Mouse (Mus musculus) right cerebral cortex, postnatal 14 days (tissue): ENCODE results near the gene Kcng4.

Experiments
- DNase-seq: peaks from one replicate; pipeline ENCODE4 v3.0.0; 2022

Kcng4 gene

GRCm38 (mm10) chr8:119612471-119612870 is 23.0 kb downstream of the Kcng4 start, which contains the start of gene Adad2:
Gene Adad2 (plus strand): TSS chr8:119612747.
- no peak for DNase-seq

GRCm38 (mm10) chr8:119606224-119606623 is 29.3 kb downstream of the Kcng4 start:
- no peak for DNase-seq

GRCm38 (mm10) chr8:119604996-119605395 is 30.5 kb downstream of the Kcng4 start, which contains the start of gene Taf1c:
Gene Taf1c (minus strand): TSS chr8:119605222.
- peak; percentile 93 for DNase-seq

GRCm38 (mm10) chr8:119604398-119604803 is 31.1 kb downstream of the Kcng4 start:
- no peak for DNase-seq

- no peak for DNase-seq
Observed at GRCm38 (mm10) chr8:119603771-119604170, 31.7 kb downstream of the Kcng4 start.

GRCm38 (mm10) chr8:119591456-119591855 is 44.0 kb downstream of the Kcng4 start:
- no peak for DNase-seq

GRCm38 (mm10) chr8:119590348-119590747 is 45.1 kb downstream of the Kcng4 start:
- DNase-seq, result no peak

GRCm38 (mm10) chr8:119588844-119589243 is 46.6 kb downstream of the Kcng4 start:
- no peak for DNase-seq

GRCm38 (mm10) chr8:119588321-119588720 is 47.2 kb downstream of the Kcng4 start:
- no peak for DNase-seq

GRCm38 (mm10) chr8:119585901-119586300 is 49.6 kb downstream of the Kcng4 start:
- no peak for DNase-seq

- DNase-seq, result no peak
Observed at GRCm38 (mm10) chr8:119580441-119581161, 54.9 kb downstream of the Kcng4 start.

GRCm38 (mm10) chr8:119579096-119579495 is 56.4 kb downstream of the Kcng4 start:
- no peak for DNase-seq

GRCm38 (mm10) chr8:119575366-119575726 is 60.1 kb downstream of the Kcng4 start:
- no peak for DNase-seq

- peak; percentile 98 for DNase-seq
Observed at GRCm38 (mm10) chr8:119574437-119575365, 60.8 kb downstream of the Kcng4 start, which contains the start of the genes Hsdl1 and Dnaaf1. Gene Hsdl1 (minus strand): TSS chr8:119575183. Gene Dnaaf1 (plus strand): TSS chr8:119575235.
